11 mouse cellular contexts compared by ENCODE assay signal in genomic region chr16:89818661-89819060, GRCm38 (mm10).
DNase-seq lines count a peak whose midpoint lies in the region; ATAC-seq and TF ChIP-seq lines count a peak whose summit lies in the region.
"Had no signal": no experiment of that assay in that cellular context is flagged by ENCODE, and none has a peak within 500 bp of the region (broad histone marks: within the 10 kb centered on the region; RNA-seq: fewer than 3 reads in every experiment).

No protein-coding gene starts in this region.

- 29% methylated on average over 4 of the region's 4 CpGs for WGBS in heart, embryonic 14.5 days
- 55% methylated on average over 4 of the region's 4 CpGs for WGBS in heart, adult 2 months
- WGBS in forebrain, embryonic 14.5 days: 27% methylated on average over 4 of the region's 4 CpGs
- 19% methylated on average over 4 of the region's 4 CpGs for WGBS in midbrain, embryonic 10.5 days

- H3K36me3 ChIP-seq in heart, embryonic 14.5 days (ENCODE audit: control insufficient read depth, insufficient read depth, low read length): no peaks in the 10 kb centered on the region
- no peaks in the 10 kb centered on the region for H3K36me3 ChIP-seq in heart, adult 2 months (ENCODE audit: control insufficient read depth, insufficient read depth, low read length)
- H3K36me3 ChIP-seq in forebrain, embryonic 14.5 days (ENCODE audit: control insufficient read depth, insufficient read depth, low read length): 0 out of 2 replicates have a peak, but pooled peaks cover 3% of the 10 kb centered on the region
- peaks cover 10% of the 10 kb centered on the region; the same call in 1 of the 2 replicates for H3K36me3 ChIP-seq in midbrain, embryonic 10.5 days

- no peak for DNase-seq in heart, adult 2 months
- peak; percentile 14 for DNase-seq in ES-CJ7 (ENCODE audit: low read depth, low spot score)
- no peak for DNase-seq in forebrain, embryonic 14.5 days (ENCODE audit: low spot score)
- no peak for DNase-seq in midbrain, embryonic 10.5 days (ENCODE audit: low spot score)
- DNase-seq in frontal cortex, postnatal 25 days (ENCODE audit: low spot score in 2 of 2): no peak
- DNase-seq in yolk sac, embryonic 10.5 days (ENCODE audit: low spot score): no peak
- no peak for DNase-seq in cerebellum, adult 18-20 months
- DNase-seq: gastrocnemius, postnatal 36 days; layer of hippocampus, adult 9-11 months had no signal

- no peak overlapping the region; the same call in 1 of the 2 replicates for H3K9ac ChIP-seq in heart, embryonic 14.5 days (ENCODE audit: low read length)
- no peak overlapping the region for H3K9ac ChIP-seq in heart, adult 2 months (ENCODE audit: low read depth, low read length)
- H3K9ac ChIP-seq in forebrain, embryonic 14.5 days (ENCODE audit: low read length): no peak overlapping the region

- no peaks in the 10 kb centered on the region for H3K79me2 ChIP-seq in heart, adult 2 months (replicated peaks; ENCODE audit: control insufficient read depth, insufficient read depth, low read length)

- no peak for TF ChIP-seq POLR2A in heart, adult 2 months (IDR thresholded peaks at IDR 0.05; ENCODE audit: insufficient read depth, low read depth, low read length)

- no peak for ATAC-seq in heart, embryonic 14.5 days (ENCODE audit: insufficient number of reproducible peaks, insufficient read depth, low FRiP score, low read depth)
- no peak for ATAC-seq in forebrain, embryonic 14.5 days

- intact Hi-C loops in heart, adult 2 months (cut with DNase I): no loop called here

- peak overlapping the region; percentile 94 for H3K4me2 ChIP-seq in heart, embryonic 14.5 days (ENCODE audit: low read length)
- H3K4me2 ChIP-seq in forebrain, embryonic 14.5 days (ENCODE audit: low read length): peak overlapping the region; percentile 79

- H3K27ac ChIP-seq in heart, embryonic 14.5 days (replicated peaks in 1 of 2; ENCODE audit: control insufficient read depth in 1 of 2, insufficient read depth in 1 of 2, low read depth in 2 of 2, low read length in 2 of 2): no peak overlapping the region
- no peak overlapping the region for H3K27ac ChIP-seq in heart, adult 2 months
- no peak overlapping the region for H3K27ac ChIP-seq in forebrain, embryonic 14.5 days (ENCODE audit: low read depth, low read length)
- no peak overlapping the region for H3K27ac ChIP-seq in midbrain, embryonic 10.5 days (replicated peaks)
- H3K27ac ChIP-seq: macrophage had no signal

- no peak for TF ChIP-seq EP300 in heart, adult 2 months (IDR thresholded peaks at IDR 0.05; ENCODE audit: insufficient read depth, low read depth, low read length)

- TF ChIP-seq CTCF in heart, adult 2 months (IDR thresholded peaks at IDR 0.05): no peak

- peak overlapping the region in 1 of 2 experiments; percentile 50; a peak in 2 of 4 replicates for H3K4me3 ChIP-seq in heart, embryonic 14.5 days (ENCODE audit: control insufficient read depth in 1 of 2, insufficient read depth in 1 of 2, low read depth in 1 of 2, low read length in 2 of 2)
- H3K4me3 ChIP-seq in heart, adult 2 months: no peak overlapping the region
- H3K4me3 ChIP-seq in forebrain, embryonic 14.5 days (ENCODE audit: low read depth, low read length): 0 out of 2 replicates have a peak overlapping the region, but pooled peaks have one; percentile 34
- peak overlapping the region; percentile 59 for H3K4me3 ChIP-seq in midbrain, embryonic 10.5 days

- no peaks in the 10 kb centered on the region for H3K27me3 ChIP-seq in heart, embryonic 14.5 days (ENCODE audit: control insufficient read depth, insufficient read depth, low read length)
- H3K27me3 ChIP-seq in heart, adult 2 months (ENCODE audit: control insufficient read depth, insufficient read depth, low read length): no peaks in the 10 kb centered on the region
- 0 out of 2 replicates have a peak, but pooled peaks cover 6% of the 10 kb centered on the region for H3K27me3 ChIP-seq in forebrain, embryonic 14.5 days (replicated peaks; ENCODE audit: control insufficient read depth, insufficient read depth, low read length)
- H3K27me3 ChIP-seq in midbrain, embryonic 10.5 days (ENCODE audit: low read depth, poor library complexity, severe bottlenecking): peaks cover 73% of the 10 kb centered on the region

- H3K4me1 ChIP-seq in heart, embryonic 14.5 days (ENCODE audit: control insufficient read depth in 2 of 2, insufficient read depth in 2 of 2, low read length in 2 of 2): peaks cover 10 to 12% of the 10 kb centered on the region in 2 experiments; a peak in 3 of 4 replicates
- H3K4me1 ChIP-seq in heart, adult 2 months (ENCODE audit: control insufficient read depth, insufficient read depth, low read length): peaks cover 2% of the 10 kb centered on the region
- peaks cover 17% of the 10 kb centered on the region; the same call in 1 of the 2 replicates for H3K4me1 ChIP-seq in forebrain, embryonic 14.5 days (ENCODE audit: control insufficient read depth, insufficient read depth, low read length)
- peaks cover 57% of the 10 kb centered on the region for H3K4me1 ChIP-seq in midbrain, embryonic 10.5 days

- H3K9me3 ChIP-seq in heart, embryonic 14.5 days (ENCODE audit: control insufficient read depth, low read length): no peaks in the 10 kb centered on the region
- H3K9me3 ChIP-seq in forebrain, embryonic 14.5 days (replicated peaks; ENCODE audit: control insufficient read depth, low read length): no peaks in the 10 kb centered on the region
- H3K9me3 ChIP-seq in midbrain, embryonic 10.5 days (replicated peaks): peaks cover 4% of the 10 kb centered on the region; the same call in 1 of the 2 replicates
